Mouse (Mus musculus) right cerebral cortex, postnatal 4 days (tissue): ENCODE results near the gene Eif4ebp2.
A peak's percentile ranks its signal among the peaks of the same experiment; 100 is the strongest.

ENCODE experiments used
- DNase-seq: peaks from one replicate; pipeline ENCODE4 v3.0.0-alpha.2; 2022

Gene Eif4ebp2

DNA sequence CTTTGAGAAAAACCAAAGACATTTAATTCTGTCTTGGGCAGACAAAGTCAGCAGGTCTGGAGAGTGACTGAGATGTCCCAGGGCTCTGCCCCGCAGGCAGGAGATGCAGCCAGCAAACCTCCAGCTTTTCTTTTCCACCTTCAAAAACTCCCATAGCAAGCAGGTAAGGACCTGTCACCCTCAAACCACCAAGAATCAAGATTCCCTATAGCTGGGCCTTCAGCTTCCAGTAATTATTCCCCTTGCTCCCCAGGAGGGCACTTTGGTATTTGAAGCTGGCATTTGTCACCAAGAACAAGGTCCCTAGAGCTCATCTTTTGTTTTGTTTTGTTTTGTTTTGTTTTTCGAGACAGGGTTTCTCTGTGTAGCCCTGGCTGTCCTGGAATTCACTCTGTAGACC, 35.4 kb downstream of the Eif4ebp2 start:
- no peak for DNase-seq

GRCm38 (mm10) chr10:61416561-61416960, 35.9 kb downstream of the Eif4ebp2 start:
- no peak for DNase-seq

GRCm38 (mm10) chr10:61415890-61416289, 36.6 kb downstream of the Eif4ebp2 start:
- no peak for DNase-seq

GRCm38 (mm10) chr10:61415240-61415639, 37.2 kb downstream of the Eif4ebp2 start:
- DNase-seq = no peak

GRCm38 (mm10) chr10:61412910-61413625, 39.4 kb downstream of the Eif4ebp2 start:
- no peak for DNase-seq

- no peak for DNase-seq
Measured at GRCm38 (mm10) chr10:61410193-61410592, 42.3 kb downstream of the Eif4ebp2 start.

- DNase-seq = no peak
Measured at GRCm38 (mm10) chr10:61409776-61410175, 42.7 kb downstream of the Eif4ebp2 start.

- no peak for DNase-seq
Measured at GRCm38 (mm10) chr10:61405958-61406357, 46.5 kb downstream of the Eif4ebp2 start.

- no peak for DNase-seq
Measured at GRCm38 (mm10) chr10:61402911-61403310, 49.5 kb downstream of the Eif4ebp2 start.

DNA sequence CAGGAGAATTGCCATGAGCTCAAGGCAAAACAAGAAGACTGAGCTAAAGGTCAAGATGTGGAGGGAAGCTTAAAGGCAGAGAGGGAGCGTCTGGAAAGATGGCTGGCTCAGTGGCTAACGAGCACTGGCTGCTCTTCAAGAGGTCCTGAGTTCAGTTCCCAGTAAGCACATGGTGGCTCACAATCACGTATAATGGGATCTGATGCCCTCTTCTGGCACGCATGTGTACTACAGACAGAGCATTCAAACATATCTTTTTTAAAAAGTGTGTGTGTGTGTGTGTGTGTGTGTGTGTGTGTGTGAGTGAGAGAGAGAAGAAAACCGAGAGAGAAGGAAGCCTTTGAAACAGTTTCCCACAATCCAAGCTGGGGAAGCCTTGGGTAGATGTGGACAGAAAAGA, 50.0 kb downstream of the Eif4ebp2 start:
- no peak for DNase-seq

- DNase-seq = no peak
Measured at GRCm38 (mm10) chr10:61400407-61400806, 52.1 kb downstream of the Eif4ebp2 start.

- DNase-seq = peak; percentile 69
Measured at GRCm38 (mm10) chr10:61399156-61399734, 53.2 kb downstream of the Eif4ebp2 start.

GRCm38 (mm10) chr10:61398125-61398524, 54.3 kb downstream of the Eif4ebp2 start:
- DNase-seq = no peak

DNA sequence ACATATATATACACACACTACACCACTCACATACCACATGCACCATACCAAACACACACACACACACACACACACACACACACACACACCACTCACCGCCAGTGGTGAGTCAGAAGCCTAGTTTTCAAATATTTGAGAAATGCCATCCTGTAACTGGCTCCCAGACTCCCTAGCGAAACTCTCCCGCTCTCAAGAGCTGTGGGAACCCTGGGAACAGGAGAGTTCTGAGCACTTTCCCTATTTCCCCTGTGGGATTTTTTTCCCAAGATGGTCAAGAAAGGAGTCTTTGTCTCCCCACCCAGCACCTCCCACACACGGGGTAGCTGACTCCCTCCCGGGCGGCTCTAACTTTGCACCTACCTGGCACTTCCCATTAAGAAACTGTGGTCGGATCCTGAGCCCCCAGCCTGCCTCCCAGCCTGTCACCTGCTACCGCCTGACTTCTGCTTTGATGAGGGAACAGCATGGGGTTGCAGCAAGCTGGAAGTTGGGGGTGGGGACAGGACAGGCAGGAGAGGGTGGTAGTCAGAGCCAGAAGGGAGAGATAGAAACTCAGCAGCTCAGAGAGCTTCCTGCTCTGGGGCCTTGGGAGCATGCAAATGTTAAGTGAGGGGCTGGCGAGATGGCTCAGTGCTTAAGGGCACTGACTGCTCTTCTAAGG, 57.9 kb downstream of the Eif4ebp2 start:
- no peak for DNase-seq

GRCm38 (mm10) chr10:61392584-61392983, 59.9 kb downstream of the Eif4ebp2 start:
- DNase-seq = no peak

GRCm38 (mm10) chr10:61390148-61390547, 62.3 kb downstream of the Eif4ebp2 start:
- no peak for DNase-seq

DNA sequence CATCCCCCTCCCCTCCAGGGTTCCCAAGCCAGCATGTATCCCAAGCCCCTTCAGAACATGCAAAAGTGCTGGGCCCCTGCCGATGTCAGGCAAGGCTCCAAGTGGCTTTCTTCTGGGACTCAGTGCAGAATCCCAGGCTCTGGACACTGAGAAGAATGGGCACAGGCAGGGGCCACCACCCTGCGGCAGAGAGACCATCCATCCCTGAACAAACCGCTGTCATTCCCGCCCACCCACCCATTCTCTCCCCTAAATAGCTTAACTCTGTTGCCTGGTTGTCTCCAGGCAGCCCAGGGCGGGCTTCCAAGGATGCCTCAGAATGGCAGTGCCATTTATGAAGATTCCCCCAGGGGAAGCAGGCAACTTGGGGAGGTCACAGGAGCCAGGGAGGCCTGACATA, 63.4 kb downstream of the Eif4ebp2 start:
- peak; percentile 18 for DNase-seq

GRCm38 (mm10) chr10:61386284-61386683, 66.2 kb downstream of the Eif4ebp2 start:
- no peak for DNase-seq

DNA sequence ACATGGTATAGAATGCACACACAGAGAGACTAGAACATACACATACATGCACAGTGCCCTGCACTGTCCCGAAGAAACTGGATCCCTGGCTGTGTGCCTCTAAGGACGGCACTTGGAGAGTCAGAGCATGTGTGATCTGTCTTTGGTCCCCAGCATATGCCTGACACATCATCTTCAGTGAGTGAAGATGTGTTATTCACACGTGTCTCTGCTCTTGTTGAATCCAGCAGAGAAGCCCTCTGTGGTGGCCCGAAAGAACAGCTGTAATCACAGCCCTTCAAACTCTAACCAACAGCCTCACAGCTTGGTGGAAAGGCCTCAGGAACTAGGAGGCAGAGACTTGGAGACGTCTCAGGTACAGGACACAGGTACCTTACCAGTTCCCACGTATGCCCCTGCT, 67.3 kb downstream of the Eif4ebp2 start:
- DNase-seq = no peak

- DNase-seq = no peak
Measured at GRCm38 (mm10) chr10:61383715-61384047, 68.8 kb downstream of the Eif4ebp2 start.

DNA sequence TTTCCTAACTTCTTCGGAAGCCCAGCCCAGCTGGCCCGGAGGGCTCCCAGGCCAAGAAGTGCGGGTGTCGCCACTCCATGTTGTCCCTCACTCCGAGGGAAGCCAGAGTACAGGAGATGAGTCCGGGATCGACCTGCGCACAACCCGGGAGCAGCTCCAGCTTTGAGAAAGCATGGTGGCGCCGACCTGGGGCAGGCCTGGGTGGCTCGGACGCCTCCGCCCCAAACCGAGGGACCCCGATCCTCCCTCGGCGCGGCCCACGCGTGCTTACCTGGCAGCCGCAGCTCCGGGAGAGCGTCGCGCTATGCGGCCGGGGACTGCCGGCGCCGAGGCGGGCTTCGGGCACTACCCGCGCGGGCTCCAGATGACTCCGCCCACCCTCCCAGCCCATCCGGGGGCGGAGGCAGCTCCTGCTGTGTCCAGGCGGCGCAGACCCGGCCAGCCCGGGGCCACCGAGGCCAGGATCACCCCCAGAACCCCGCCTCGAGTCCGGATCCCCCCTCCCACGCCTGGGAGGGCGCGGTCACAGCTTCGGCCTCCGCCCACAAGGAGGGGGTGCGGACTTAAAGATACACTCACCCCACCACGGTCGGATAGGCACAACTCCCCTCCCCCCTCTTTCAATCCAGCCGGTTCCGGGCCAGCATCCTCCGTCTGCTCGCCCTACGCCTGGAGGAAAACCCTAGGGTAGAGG, 69.3 kb downstream of the Eif4ebp2 start, which contains the start of gene Pald1:
Gene Pald1, minus strand, starts transcription at position 510 of the 694 bp plus-strand sequence.
- DNase-seq = peak; percentile 55

- no peak for DNase-seq
Measured at GRCm38 (mm10) chr10:61382281-61382731, 70.2 kb downstream of the Eif4ebp2 start.

DNA sequence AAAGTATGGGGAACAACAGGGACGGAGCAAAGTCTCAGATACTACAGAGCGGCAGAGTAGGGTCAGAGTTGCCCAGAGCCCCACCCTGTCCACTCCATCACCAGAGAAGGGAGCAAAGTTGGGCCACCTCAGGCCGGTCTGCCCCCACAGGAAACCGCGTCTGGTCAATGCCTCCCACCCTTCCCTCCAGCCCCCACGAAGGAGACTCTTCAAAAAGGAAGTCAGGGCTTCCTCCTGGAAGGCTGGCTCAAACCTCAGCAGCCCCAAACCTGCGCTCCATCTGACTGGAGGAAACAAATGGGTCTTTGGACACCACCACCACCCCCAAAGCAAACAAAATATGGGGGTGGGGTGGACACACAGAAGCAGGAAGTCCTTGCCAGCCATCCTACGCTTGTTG, 70.6 kb downstream of the Eif4ebp2 start:
- DNase-seq = no peak

DNA sequence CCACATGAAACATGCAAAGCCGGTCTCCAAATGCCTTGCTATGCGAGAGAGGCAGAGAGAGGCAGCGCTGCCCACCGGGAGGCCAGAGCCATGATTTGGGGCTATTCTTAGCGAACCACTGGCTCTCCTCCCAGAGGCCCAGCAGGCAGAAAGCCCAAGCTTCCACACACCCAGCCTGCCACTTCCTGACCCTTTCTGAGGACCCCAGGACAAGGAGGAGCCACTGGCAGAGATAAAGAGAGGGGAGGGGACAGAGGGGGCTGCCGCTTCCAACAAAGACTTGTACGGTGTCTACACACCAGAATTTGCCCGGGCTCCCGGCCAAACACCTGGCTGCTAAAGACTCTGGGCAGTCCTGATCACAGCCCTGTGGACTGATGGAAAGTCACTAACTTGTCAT, 72.3 kb downstream of the Eif4ebp2 start:
- DNase-seq = peak; percentile 24
